Mouse (Mus musculus): ENCODE measurements around the gene Cfap77.

- no peak for TF ChIP-seq GATA1 (IDR thresholded peaks at IDR 0.05; ENCODE audit: borderline replicate concordance, low read length)
- no peak for TF ChIP-seq FLI1 (IDR thresholded peaks at IDR 0.05; ENCODE audit: low read length)
Observed at GRCm38 (mm10) chr2:29081965-29082364, 27.1 kb upstream of the Cfap77 start.

Measured in megakaryocyte, embryonic 14.5 days (primary cell).